Mouse (Mus musculus): Measurements from ENCODE around the gene Scn5a. TPM values are rescaled to one million over a fixed set of nuclear protein-coding genes. Genes with fewer than 3 reads are reported as not detected.

The Scn5a gene
- polyA plus RNA-seq, 1 experiment, result 13.6 TPM

DNA sequence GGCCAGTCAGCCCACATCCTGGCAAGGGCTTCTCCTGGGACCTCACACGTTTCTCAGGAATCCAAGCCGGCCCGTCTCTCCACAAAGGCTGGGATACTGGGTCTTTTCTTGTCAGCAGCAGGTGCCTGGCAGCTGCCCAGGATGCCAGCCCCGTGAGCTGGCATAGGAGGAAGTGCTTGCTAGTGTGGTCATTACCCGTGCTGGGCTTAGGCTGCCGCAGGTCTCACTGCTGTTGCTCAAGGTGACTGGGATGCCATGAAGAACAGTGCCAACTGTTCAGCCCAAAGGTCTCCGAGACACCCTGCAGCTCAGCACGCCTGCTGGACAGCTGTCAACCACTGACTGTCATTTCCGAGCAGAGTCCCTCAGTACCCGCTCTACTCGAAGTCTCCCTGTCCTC is 100.5 kb downstream of the Scn5a start:
- Histone ChIP-seq H3K79me2 (ENCODE audit: control insufficient read depth, insufficient read depth) (no peaks in the 10 kb centered on the region), H3K36me3 (ENCODE audit: control insufficient read depth, insufficient read depth) (no peaks in the 10 kb centered on the region), H3K27me3 (ENCODE audit: control insufficient read depth, insufficient read depth, insufficient read length) (no peaks in the 10 kb centered on the region), H3ac (ENCODE audit: control insufficient read depth, insufficient read length, low read depth) (no peak overlapping the region), H3K4me3 (ENCODE audit: insufficient read depth, poor library complexity, severe bottlenecking) (no peak overlapping the region), H3K79me3 (ENCODE audit: low read depth) (no peaks in the 10 kb centered on the region)
- TF ChIP-seq FOSL1 (IDR thresholded peaks at IDR 0.05; ENCODE audit: insufficient read depth, low read length, poor library complexity, severe bottlenecking) (peak; percentile 20), MAX (IDR thresholded peaks at IDR 0.05) (peak; percentile 33), MYOD1 (IDR thresholded peaks at IDR 0.05; ENCODE audit: control insufficient read depth, insufficient read length, low read depth) (peak; percentile 98), CEBPB (IDR thresholded peaks at IDR 0.05; ENCODE audit: low read depth) (no peak), USF1 (IDR thresholded peaks at IDR 0.05; ENCODE audit: low read depth) (no peak), CTCF (IDR thresholded peaks at IDR 0.05; ENCODE audit: control insufficient read depth, insufficient read depth, insufficient read length) (no peak), MYOG (IDR thresholded peaks at IDR 0.05; ENCODE audit: control insufficient read depth, extremely low read depth, insufficient read length) (no peak)

DNA sequence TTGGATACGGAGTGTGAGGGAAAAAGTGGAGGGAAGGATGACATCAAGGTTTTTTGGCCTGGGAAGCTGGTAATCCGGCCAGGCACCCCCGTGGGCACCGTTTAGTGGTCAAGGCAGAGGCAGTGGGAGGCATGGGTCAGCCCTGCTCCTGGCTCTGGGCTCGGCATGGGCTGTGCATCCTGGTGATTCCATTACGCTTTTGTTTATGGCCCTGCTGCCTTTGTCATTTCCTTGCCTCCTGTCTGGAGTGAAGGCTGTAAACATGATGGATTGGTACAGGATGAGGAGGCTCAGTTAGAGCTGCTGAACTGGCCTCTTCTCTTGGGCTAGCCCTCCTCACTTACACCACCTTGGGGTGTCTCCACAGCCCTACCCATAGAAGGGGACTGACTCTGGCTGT is 101.1 kb downstream of the Scn5a start:
- Histone ChIP-seq H3K36me3 (ENCODE audit: control insufficient read depth, insufficient read depth) (no peaks in the 10 kb centered on the region), H3ac (ENCODE audit: control insufficient read depth, insufficient read length, low read depth) (no peak overlapping the region), H3K27me3 (ENCODE audit: control insufficient read depth, insufficient read depth, insufficient read length) (no peaks in the 10 kb centered on the region), H3K79me2 (ENCODE audit: control insufficient read depth, insufficient read depth) (no peaks in the 10 kb centered on the region), H3K4me3 (ENCODE audit: insufficient read depth, poor library complexity, severe bottlenecking) (no peak overlapping the region), H3K79me3 (ENCODE audit: low read depth) (no peaks in the 10 kb centered on the region)
- TF ChIP-seq MYOD1 (IDR thresholded peaks at IDR 0.05; ENCODE audit: control insufficient read depth, insufficient read length, low read depth), result peak; percentile 42
- TF ChIP-seq MAX (IDR thresholded peaks at IDR 0.05), result peak; percentile 42
- no peak for TF ChIP-seq FOSL1 (IDR thresholded peaks at IDR 0.05; ENCODE audit: insufficient read depth, low read length, poor library complexity, severe bottlenecking)

DNA sequence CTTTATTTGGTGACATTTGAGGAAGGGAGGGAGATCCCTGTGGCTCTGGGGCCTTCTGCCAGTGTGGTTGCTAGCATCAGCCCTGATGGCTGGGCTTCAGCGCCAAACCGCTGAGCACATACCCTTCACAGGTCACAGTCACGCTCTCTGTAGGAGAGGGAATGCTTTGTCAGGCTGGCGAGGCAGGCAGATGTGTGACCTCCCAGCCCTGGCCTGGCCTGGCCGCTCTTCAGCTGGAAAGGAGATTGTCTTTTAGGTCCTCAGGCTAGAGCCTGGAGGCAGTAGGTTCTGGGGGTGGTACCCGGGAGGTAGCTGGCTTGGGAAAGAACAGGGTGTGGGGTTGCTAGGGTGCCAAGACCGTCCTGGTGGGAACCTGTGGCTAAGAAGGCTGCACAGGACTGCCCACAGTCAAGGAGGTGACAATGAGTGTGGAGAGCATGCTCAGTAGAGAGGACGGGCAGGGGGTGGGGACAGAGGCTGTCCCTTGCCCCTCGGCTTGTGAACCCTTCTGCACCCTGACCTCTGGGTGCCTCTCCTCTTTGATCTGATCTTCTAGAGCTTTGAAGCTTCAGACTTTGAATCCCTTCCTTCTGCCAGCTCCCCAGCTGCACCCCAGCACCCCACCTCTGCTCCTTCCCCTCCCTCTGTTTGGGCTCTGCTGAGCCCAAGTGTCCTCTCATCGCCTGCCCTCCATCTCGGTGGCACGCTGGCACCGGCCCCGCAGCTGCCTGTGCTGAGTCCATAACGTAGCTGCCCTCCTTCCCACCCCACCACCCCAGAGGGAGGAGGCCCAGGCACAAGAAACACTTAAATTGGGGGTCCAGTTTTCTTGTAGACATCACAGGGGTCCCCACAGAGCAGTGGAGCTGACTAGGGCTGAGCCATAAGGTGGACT is 103.9 kb downstream of the Scn5a start:
- no peaks in the 10 kb centered on the region for H3K79me2 ChIP-seq (ENCODE audit: control insufficient read depth, insufficient read depth)
- no peak for TF ChIP-seq MYOG (IDR thresholded peaks at IDR 0.05; ENCODE audit: control insufficient read depth, extremely low read depth, insufficient read length)
- no peak for TF ChIP-seq FOSL1 (IDR thresholded peaks at IDR 0.05; ENCODE audit: insufficient read depth, low read length, poor library complexity, severe bottlenecking)
- TF ChIP-seq MYOD1 (IDR thresholded peaks at IDR 0.05; ENCODE audit: control insufficient read depth, insufficient read length, low read depth), result no peak
- no peak for TF ChIP-seq CTCF (IDR thresholded peaks at IDR 0.05; ENCODE audit: control insufficient read depth, insufficient read depth, insufficient read length)
- TF ChIP-seq MAX (IDR thresholded peaks at IDR 0.05), result no peak
- no peak for TF ChIP-seq USF1 (IDR thresholded peaks at IDR 0.05; ENCODE audit: low read depth)
- TF ChIP-seq CEBPB (IDR thresholded peaks at IDR 0.05; ENCODE audit: low read depth), result no peak
- no peaks in the 10 kb centered on the region for H3K36me3 ChIP-seq (ENCODE audit: control insufficient read depth, insufficient read depth)
- no peak overlapping the region for H3ac ChIP-seq (ENCODE audit: control insufficient read depth, insufficient read length, low read depth)
- H3K4me3 ChIP-seq (ENCODE audit: insufficient read depth, poor library complexity, severe bottlenecking), result no peak overlapping the region
- no peaks in the 10 kb centered on the region for H3K27me3 ChIP-seq (ENCODE audit: control insufficient read depth, insufficient read depth, insufficient read length)
- no peaks in the 10 kb centered on the region for H3K79me3 ChIP-seq (ENCODE audit: low read depth)

DNA sequence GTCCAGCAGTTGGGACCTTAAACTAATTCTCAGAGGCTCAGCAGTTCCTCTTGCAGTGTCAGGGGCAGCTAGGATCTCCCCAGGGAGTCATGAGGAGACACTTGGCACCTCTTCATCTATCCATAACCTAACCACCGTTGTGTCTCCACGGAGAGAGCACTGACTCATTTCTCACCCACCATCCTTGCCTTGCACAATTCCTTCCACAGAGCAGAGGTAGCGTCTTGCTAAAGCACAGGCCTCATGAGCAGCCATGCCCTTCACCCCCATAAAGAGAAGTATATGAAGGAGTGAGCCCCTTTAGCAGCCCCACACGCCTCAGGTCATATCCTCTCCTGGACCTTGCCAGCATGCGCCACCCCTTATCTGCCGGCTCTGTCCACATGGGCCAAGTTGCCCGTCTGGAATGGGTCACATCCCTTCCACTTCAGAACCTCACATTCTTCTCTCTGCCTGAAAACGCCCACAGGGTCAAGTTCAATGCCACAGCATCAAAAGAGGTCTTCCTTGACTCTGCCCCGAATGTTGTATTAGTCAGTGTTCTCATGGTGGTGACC is 105.1 kb downstream of the Scn5a start:
- no peaks in the 10 kb centered on the region for H3K36me3 ChIP-seq (ENCODE audit: control insufficient read depth, insufficient read depth)
- no peaks in the 10 kb centered on the region for H3K79me3 ChIP-seq (ENCODE audit: low read depth)
- no peak for TF ChIP-seq MYOG (IDR thresholded peaks at IDR 0.05; ENCODE audit: control insufficient read depth, extremely low read depth, insufficient read length)
- TF ChIP-seq FOSL1 (IDR thresholded peaks at IDR 0.05; ENCODE audit: insufficient read depth, low read length, poor library complexity, severe bottlenecking), result no peak
- peak; percentile 92 for TF ChIP-seq CEBPB (IDR thresholded peaks at IDR 0.05; ENCODE audit: low read depth)
- TF ChIP-seq CTCF (IDR thresholded peaks at IDR 0.05; ENCODE audit: control insufficient read depth, insufficient read depth, insufficient read length), result no peak
- no peak for TF ChIP-seq USF1 (IDR thresholded peaks at IDR 0.05; ENCODE audit: low read depth)
- peak; percentile 77 for TF ChIP-seq MAX (IDR thresholded peaks at IDR 0.05)
- TF ChIP-seq MYOD1 (IDR thresholded peaks at IDR 0.05; ENCODE audit: control insufficient read depth, insufficient read length, low read depth), result no peak
- no peaks in the 10 kb centered on the region for H3K27me3 ChIP-seq (ENCODE audit: control insufficient read depth, insufficient read depth, insufficient read length)
- H3K4me3 ChIP-seq (ENCODE audit: insufficient read depth, poor library complexity, severe bottlenecking), result no peak overlapping the region
- H3ac ChIP-seq (ENCODE audit: control insufficient read depth, insufficient read length, low read depth), result no peak overlapping the region
- H3K79me2 ChIP-seq (ENCODE audit: control insufficient read depth, insufficient read depth), result no peaks in the 10 kb centered on the region

DNA sequence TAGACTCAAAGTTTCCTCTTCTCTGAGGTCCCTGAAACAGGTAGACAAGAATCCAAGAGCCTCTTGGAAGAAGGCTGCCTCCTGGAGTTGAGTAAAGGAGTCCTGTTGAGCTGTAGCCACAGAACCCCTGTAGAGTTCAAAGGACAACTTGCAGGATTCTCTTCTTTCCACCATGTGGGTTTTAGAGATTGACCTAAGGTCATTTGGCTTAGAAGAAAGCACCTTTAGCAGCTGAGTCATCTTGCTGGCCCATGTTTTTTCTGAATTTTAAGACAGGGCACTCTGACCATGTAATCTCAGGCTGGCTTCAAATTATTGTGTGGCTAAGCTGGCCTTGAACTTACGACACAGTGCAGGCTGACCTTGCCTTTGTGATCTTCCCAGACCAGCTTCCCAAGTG is 105.8 kb downstream of the Scn5a start:
- Histone ChIP-seq H3ac (ENCODE audit: control insufficient read depth, insufficient read length, low read depth) (no peak overlapping the region), H3K36me3 (ENCODE audit: control insufficient read depth, insufficient read depth) (no peaks in the 10 kb centered on the region), H3K79me3 (ENCODE audit: low read depth) (no peaks in the 10 kb centered on the region), H3K27me3 (ENCODE audit: control insufficient read depth, insufficient read depth, insufficient read length) (no peaks in the 10 kb centered on the region), H3K4me3 (ENCODE audit: insufficient read depth, poor library complexity, severe bottlenecking) (no peak overlapping the region), H3K79me2 (ENCODE audit: control insufficient read depth, insufficient read depth) (no peaks in the 10 kb centered on the region)
- TF ChIP-seq USF1 (IDR thresholded peaks at IDR 0.05; ENCODE audit: low read depth) (no peak), MYOG (IDR thresholded peaks at IDR 0.05; ENCODE audit: control insufficient read depth, extremely low read depth, insufficient read length) (no peak)

Measured in C2C12 (cell line).